Mouse (Mus musculus) erythroblast, embryonic 14.5 days (primary cell): ENCODE results near the gene Uvrag. TPM values are rescaled to one million over a fixed set of nuclear protein-coding genes. Genes with fewer than 3 reads are reported as not detected.
"Not testable (repeated sequence)": the region's sequence is repeated elsewhere in the genome, so short reads cannot be mapped to it uniquely, and the experiment has no call there.

Source experiments
- H3K27me3 ChIP-seq: 2 replicates; pipeline ENCODE4 v1.6.1; 2012; ENCODE audit warnings: inconsistent platforms; ENCODE audit not compliant: control insufficient read depth
- H3K36me3 ChIP-seq: 2 replicates; pipeline ENCODE4 v1.6.1; 2012; ENCODE audit warnings: mild to moderate bottlenecking, inconsistent platforms; ENCODE audit not compliant: control insufficient read depth
- H3K4me1 ChIP-seq: 2 replicates; pipeline ENCODE4 v1.6.1; 2012; ENCODE audit warnings: inconsistent platforms; ENCODE audit not compliant: control insufficient read depth
- H3K4me3 ChIP-seq: replicated peaks from 2 replicates; pipeline ENCODE3; 2012; ENCODE audit warnings: moderate library complexity, mild to moderate bottlenecking, inconsistent platforms
- H3K9me3 ChIP-seq: 2 replicates; pipeline ENCODE4 v1.6.1; 2012; ENCODE audit warnings: low read length, inconsistent platforms, mixed read lengths; ENCODE audit not compliant: control insufficient read depth
- GATA1 ChIP-seq: IDR thresholded peaks from 2 replicates; pipeline ENCODE4 v1.6.1; 2012; ENCODE audit warnings: low read length, inconsistent platforms, mixed read lengths
- TAL1 ChIP-seq: IDR thresholded peaks from 3 replicates; pipeline ENCODE4 v1.6.1; 2012; ENCODE audit warnings: low read length, inconsistent platforms, mixed read lengths
- polyA plus RNA-seq: library from polyadenylated mRNA; stranded (reverse); fragments of >175 nt; gene quantifications from 2 replicates; pipeline ENCODE4 v1.2.3, GENCODE M21; 2012

Uvrag gene
- polyA plus RNA-seq, 1 experiment = 0.36 TPM

GRCm38 (mm10) chr7:98974590-98974989, 166.4 kb downstream of the Uvrag start:
- no peak overlapping the region for H3K4me3 ChIP-seq
- H3K9me3 ChIP-seq = no peaks in the 10 kb centered on the region
- peaks cover 2% of the 10 kb centered on the region; the same call in 1 of the 2 replicates for H3K4me1 ChIP-seq
- peaks cover 7% of the 10 kb centered on the region for H3K36me3 ChIP-seq
- H3K27me3 ChIP-seq = no peaks in the 10 kb centered on the region
- TF ChIP-seq TAL1 (no peak), GATA1 (no peak)

- H3K36me3 ChIP-seq = peaks cover 3% of the 10 kb centered on the region
- TF ChIP-seq TAL1 (no peak), GATA1 (no peak)
- no peaks in the 10 kb centered on the region for H3K27me3 ChIP-seq
- H3K9me3 ChIP-seq = no peaks in the 10 kb centered on the region
- no peak overlapping the region for H3K4me3 ChIP-seq
- no peaks in the 10 kb centered on the region for H3K4me1 ChIP-seq
These were observed 170.2 kb downstream of the Uvrag start for GRCm38 (mm10) chr7:98970721-98971120.

- Histone ChIP-seq H3K4me3 (no peak overlapping the region), H3K9me3 (no peaks in the 10 kb centered on the region), H3K36me3 (peaks cover 3% of the 10 kb centered on the region), H3K27me3 (no peaks in the 10 kb centered on the region), H3K4me1 (no peaks in the 10 kb centered on the region)
- no peak for TF ChIP-seq GATA1
- no peak for TF ChIP-seq TAL1
These were observed 172.1 kb downstream of the Uvrag start for GRCm38 (mm10) chr7:98968741-98969395.

GRCm38 (mm10) chr7:98968082-98968674, 172.8 kb downstream of the Uvrag start:
- Histone ChIP-seq H3K36me3 (peaks cover 3% of the 10 kb centered on the region), H3K4me3 (no peak overlapping the region), H3K27me3 (no peaks in the 10 kb centered on the region), H3K9me3 (no peaks in the 10 kb centered on the region), H3K4me1 (peaks cover 6% of the 10 kb centered on the region)
- TF ChIP-seq GATA1 (no peak), TAL1 (no peak)

GRCm38 (mm10) chr7:98967672-98968071, 173.3 kb downstream of the Uvrag start:
- peaks cover 3% of the 10 kb centered on the region for H3K36me3 ChIP-seq
- H3K4me1 ChIP-seq = peaks cover 11% of the 10 kb centered on the region
- H3K9me3 ChIP-seq = no peaks in the 10 kb centered on the region
- H3K27me3 ChIP-seq = no peaks in the 10 kb centered on the region
- no peak for TF ChIP-seq GATA1
- no peak for TF ChIP-seq TAL1
- H3K4me3 ChIP-seq = no peak overlapping the region

- not testable (repeated sequence) for H3K36me3 ChIP-seq, H3K9me3 ChIP-seq, H3K4me3 ChIP-seq, H3K27me3 ChIP-seq
- H3K4me1 ChIP-seq = peaks cover 13% of the 10 kb centered on the region
These were observed 177.4 kb downstream of the Uvrag start for GRCm38 (mm10) chr7:98963581-98963980.

GRCm38 (mm10) chr7:98962547-98963311, 178.2 kb downstream of the Uvrag start:
- no peaks in the 10 kb centered on the region for H3K9me3 ChIP-seq
- H3K4me1 ChIP-seq = peaks cover 13% of the 10 kb centered on the region
- TF ChIP-seq GATA1 (no peak), TAL1 (no peak)
- H3K4me3 ChIP-seq = no peak overlapping the region
- H3K36me3 ChIP-seq = no peaks in the 10 kb centered on the region
- no peaks in the 10 kb centered on the region for H3K27me3 ChIP-seq

- Histone ChIP-seq H3K4me3 (no peak overlapping the region), H3K4me1 (peaks cover 13% of the 10 kb centered on the region), H3K27me3 (no peaks in the 10 kb centered on the region), H3K9me3 (no peaks in the 10 kb centered on the region), H3K36me3 (no peaks in the 10 kb centered on the region)
- no peak for TF ChIP-seq GATA1
- TF ChIP-seq TAL1 = no peak
These were observed 178.9 kb downstream of the Uvrag start for GRCm38 (mm10) chr7:98962074-98962473.

- TF ChIP-seq GATA1 = no peak
- TF ChIP-seq TAL1 = no peak
- peaks cover 13% of the 10 kb centered on the region for H3K4me1 ChIP-seq
- H3K36me3 ChIP-seq = no peaks in the 10 kb centered on the region
- no peak overlapping the region for H3K4me3 ChIP-seq
- H3K27me3 ChIP-seq = no peaks in the 10 kb centered on the region
- H3K9me3 ChIP-seq = no peaks in the 10 kb centered on the region
These were observed 180.7 kb downstream of the Uvrag start for GRCm38 (mm10) chr7:98960274-98960673.
